In the genomic region with DNA sequence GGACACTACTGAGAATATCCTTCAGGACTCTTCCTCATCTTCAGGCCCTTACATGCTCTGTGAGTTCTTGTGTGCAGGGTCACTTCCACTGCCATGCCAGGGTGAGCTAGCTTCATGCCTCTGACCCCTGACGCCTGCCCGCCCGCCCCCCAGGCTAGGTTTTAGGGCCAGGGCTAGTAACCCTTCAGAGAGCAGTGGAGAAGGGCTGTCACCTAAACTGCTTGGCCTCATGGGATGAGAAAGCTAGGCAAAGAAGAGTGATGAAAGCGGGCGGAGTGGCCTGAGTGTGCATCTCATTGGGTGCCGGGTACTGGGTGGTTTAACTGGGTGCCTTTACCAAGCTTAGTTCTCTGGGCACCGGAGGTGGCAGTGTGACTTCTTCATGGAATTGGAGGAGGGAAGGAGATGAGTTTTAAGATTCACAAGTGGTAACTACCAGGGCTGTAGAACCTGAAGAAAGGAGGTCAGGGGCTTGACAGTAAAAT, we compare ENCODE assay signal across 8 mouse cellular contexts. TPM values are rescaled to one million over a fixed set of nuclear protein-coding genes. Genes with fewer than 3 reads are reported as not detected.
A peak's percentile ranks its signal among the peaks of the same experiment; 100 is the strongest.
DNase-seq lines count a peak whose midpoint lies in the region; ATAC-seq lines count a peak whose summit lies in the region.

No protein-coding gene starts in this region.

- no peaks in the 10 kb centered on the region for H3K27me3 ChIP-seq in lung, embryonic 15.5 days
- no peaks in the 10 kb centered on the region for H3K27me3 ChIP-seq in heart, embryonic 15.5 days
- H3K27me3 ChIP-seq in liver, embryonic 11.5 days (replicated peaks; ENCODE audit: control insufficient read depth, insufficient read depth, low read length) = no peaks in the 10 kb centered on the region
- no peaks in the 10 kb centered on the region for H3K27me3 ChIP-seq in stomach, embryonic 16.5 days (ENCODE audit: control insufficient read depth, insufficient read depth, low read length)

- no peaks in the 10 kb centered on the region for H3K9me3 ChIP-seq in lung, embryonic 15.5 days
- H3K9me3 ChIP-seq in heart, embryonic 15.5 days (replicated peaks) = no peaks in the 10 kb centered on the region
- H3K9me3 ChIP-seq in liver, embryonic 11.5 days (ENCODE audit: control insufficient read depth, low read length) = no peaks in the 10 kb centered on the region
- H3K9me3 ChIP-seq in stomach, embryonic 16.5 days (replicated peaks; ENCODE audit: control insufficient read depth, low read length) = no peaks in the 10 kb centered on the region

- WGBS in lung, embryonic 15.5 days = 69% methylated on average over 7 of the region's 7 CpGs
- 77% methylated on average over 7 of the region's 7 CpGs for WGBS in heart, embryonic 15.5 days
- WGBS in liver, embryonic 11.5 days = 84% methylated on average over 7 of the region's 7 CpGs
- 77% methylated on average over 7 of the region's 7 CpGs for WGBS in stomach, embryonic 16.5 days

- peak overlapping the region; percentile 79 for H3K4me2 ChIP-seq in lung, embryonic 15.5 days
- H3K4me2 ChIP-seq in heart, embryonic 15.5 days = peak overlapping the region; percentile 87
- peak overlapping the region; percentile 85 for H3K4me2 ChIP-seq in liver, embryonic 11.5 days
- H3K4me2 ChIP-seq in stomach, embryonic 16.5 days (ENCODE audit: low read depth, low read length) = peak overlapping the region; percentile 79

- no peak for ATAC-seq in lung, embryonic 15.5 days (ENCODE audit: borderline replicate concordance, extremely low read depth, low FRiP score, low TSS enrichment)
- no peak for ATAC-seq in heart, embryonic 15.5 days (replicated peaks; ENCODE audit: insufficient number of reproducible peaks, insufficient read depth, low FRiP score, low read depth)
- ATAC-seq in liver, embryonic 11.5 days (replicated peaks; ENCODE audit: low FRiP score) = no peak
- ATAC-seq in stomach, embryonic 16.5 days (ENCODE audit: insufficient read depth, low FRiP score) = no peak
- no peak for ATAC-seq in activated CD4-positive, CD25-positive, alpha-beta regulatory T cell, adult 4 months

- peak overlapping the region; percentile 91 for H3K4me3 ChIP-seq in lung, embryonic 15.5 days
- peak overlapping the region; percentile 92 for H3K4me3 ChIP-seq in heart, embryonic 15.5 days
- peak overlapping the region; percentile 83 for H3K4me3 ChIP-seq in liver, embryonic 11.5 days (ENCODE audit: low read depth, low read length)
- peak overlapping the region; percentile 92 for H3K4me3 ChIP-seq in stomach, embryonic 16.5 days (replicated peaks; ENCODE audit: low read length)

- DNase-seq in lung, postnatal 4 days = no peak
- DNase-seq in liver, embryonic 11.5 days (ENCODE audit: low spot score) = no peak
- DNase-seq in embryo, embryonic 11 days = no peak
- DNase-seq in embryo, embryonic 10.5 days (ENCODE audit: low spot score) = no peak

- H3K36me3 ChIP-seq in lung, embryonic 15.5 days = peaks cover 29% of the 10 kb centered on the region
- peaks cover 27% of the 10 kb centered on the region for H3K36me3 ChIP-seq in heart, embryonic 15.5 days
- H3K36me3 ChIP-seq in liver, embryonic 11.5 days (ENCODE audit: control insufficient read depth, insufficient read depth, low read length) = peaks cover 36% of the 10 kb centered on the region
- peaks cover 17% of the 10 kb centered on the region for H3K36me3 ChIP-seq in stomach, embryonic 16.5 days (ENCODE audit: control insufficient read depth, insufficient read depth, low read length)

- H3K9ac ChIP-seq in lung, embryonic 15.5 days = peak overlapping the region; percentile 99; the same call in 1 of the 2 replicates
- peak overlapping the region; percentile 89 for H3K9ac ChIP-seq in heart, embryonic 15.5 days
- H3K9ac ChIP-seq in liver, embryonic 11.5 days (ENCODE audit: low read depth, low read length) = peak overlapping the region; percentile 85
- H3K9ac ChIP-seq in stomach, embryonic 16.5 days (ENCODE audit: low read length) = peak overlapping the region; percentile 97

- H3K4me1 ChIP-seq in lung, embryonic 15.5 days = peaks cover 44% of the 10 kb centered on the region
- H3K4me1 ChIP-seq in heart, embryonic 15.5 days (replicated peaks) = peaks cover 50% of the 10 kb centered on the region
- H3K4me1 ChIP-seq in liver, embryonic 11.5 days (replicated peaks; ENCODE audit: control insufficient read depth, insufficient read depth, low read length) = peaks cover 29% of the 10 kb centered on the region
- H3K4me1 ChIP-seq in stomach, embryonic 16.5 days (ENCODE audit: control insufficient read depth, insufficient read depth, low read length) = peaks cover 46% of the 10 kb centered on the region

- peak overlapping the region; percentile 96; the same call in 1 of the 2 replicates for H3K27ac ChIP-seq in lung, embryonic 15.5 days
- H3K27ac ChIP-seq in heart, embryonic 15.5 days = peak overlapping the region; percentile 88; the same call in 1 of the 2 replicates
- 0 out of 2 replicates have a peak overlapping the region, but pooled peaks have one; percentile 28 for H3K27ac ChIP-seq in liver, embryonic 11.5 days (ENCODE audit: low read depth, low read length)
- peak overlapping the region; percentile 98 for H3K27ac ChIP-seq in stomach, embryonic 16.5 days (ENCODE audit: low read length)

RNA-seq across cellular contexts. Expression of a gene that starts 1.7 kb away (rescaled TPM):
- 451 and 472 TPM in 2 replicates for polyA plus RNA-seq in lung, embryonic 15.5 days (2015; fragmentation: Nextera tagmentation; extraction: Ambion mirVana)
- 278 and 339 TPM in 2 replicates for polyA plus RNA-seq in heart, embryonic 15.5 days (2015; fragmentation: Nextera tagmentation; extraction: Ambion mirVana)
- polyA plus RNA-seq in liver, embryonic 11.5 days (2014; fragmentation: Nextera tagmentation; extraction: Ambion mirVana) = 401 and 406 TPM in 2 replicates
- 232 and 233 TPM in 2 replicates for polyA plus RNA-seq in stomach, embryonic 16.5 days (2015; fragmentation: Nextera tagmentation; extraction: Ambion mirVana)
- not detected for polyA plus RNA-seq in activated CD4-positive, CD25-positive, alpha-beta regulatory T cell, adult 4 months (2017; shearing (Covaris generic))

RNA-seq across cellular contexts. Expression of a gene that starts 3.8 kb away (rescaled TPM):
- polyA plus RNA-seq in lung, embryonic 15.5 days (2015; fragmentation: Nextera tagmentation; extraction: Ambion mirVana) = 70.8 and 75.2 TPM in 2 replicates
- polyA plus RNA-seq in heart, embryonic 15.5 days (2015; fragmentation: Nextera tagmentation; extraction: Ambion mirVana) = 75.6 and 94.1 TPM in 2 replicates
- polyA plus RNA-seq in liver, embryonic 11.5 days (2014; fragmentation: Nextera tagmentation; extraction: Ambion mirVana) = 90.3 and 107 TPM in 2 replicates
- polyA plus RNA-seq in stomach, embryonic 16.5 days (2015; fragmentation: Nextera tagmentation; extraction: Ambion mirVana) = 60.3 and 66.4 TPM in 2 replicates
- 100 to 1,000 TPM in 1 of 2 experiments, 10 to 100 TPM in 1; 76.4 to 122 TPM for polyA plus RNA-seq in activated CD4-positive, CD25-positive, alpha-beta regulatory T cell, adult 4 months (2017; shearing (Covaris generic))

RNA-seq across cellular contexts. Expression of a gene that starts 35.9 kb away (rescaled TPM):
- polyA plus RNA-seq in lung, embryonic 15.5 days (2015; fragmentation: Nextera tagmentation; extraction: Ambion mirVana) = 45.3 and 53.6 TPM in 2 replicates
- polyA plus RNA-seq in heart, embryonic 15.5 days (2015; fragmentation: Nextera tagmentation; extraction: Ambion mirVana) = 43.7 and 46.8 TPM in 2 replicates
- polyA plus RNA-seq in liver, embryonic 11.5 days (2014; fragmentation: Nextera tagmentation; extraction: Ambion mirVana) = 25.3 and 39.9 TPM in 2 replicates
- polyA plus RNA-seq in stomach, embryonic 16.5 days (2015; fragmentation: Nextera tagmentation; extraction: Ambion mirVana) = 37.7 and 41.9 TPM in 2 replicates
- polyA plus RNA-seq in activated CD4-positive, CD25-positive, alpha-beta regulatory T cell, adult 4 months (2017; shearing (Covaris generic)) = 1 to 10 TPM; 1.6 to 1.9 TPM

Comparison
In these comparisons a context has a peak if more than half of its experiments do, and no peak if none do; other contexts are left out.
1. H3K27ac ChIP-seq: peak in every context shown above with its lines; median percentile 98 in stomach, embryonic 16.5 days; 96 in lung, embryonic 15.5 days; 88 in heart, embryonic 15.5 days; 28 in liver, embryonic 11.5 days.
2. RNA of a gene that starts 1.7 kb away (polyA plus RNA-seq): 451 to 472 TPM in lung, embryonic 15.5 days, 401 to 406 TPM in liver, embryonic 11.5 days, 278 to 339 TPM in heart, embryonic 15.5 days and 232 to 233 TPM in stomach, embryonic 16.5 days; not detected in activated CD4-positive, CD25-positive, alpha-beta regulatory T cell, adult 4 months; every median in the first group is over 100 times any median in the second.
3. Peak in every context shown above with its lines, with median percentiles within 50 percentile points of each other: H3K4me2 ChIP-seq, H3K4me3 ChIP-seq and H3K9ac ChIP-seq.